Mouse (Mus musculus) bone marrow, adult 2 months (tissue): ENCODE results near the gene Grpel1.

Experiments
- CTCF ChIP-seq: fragments of 200-500 bp; IDR thresholded peaks from 2 replicates; pipeline ENCODE4 v1.5.1; 2011; ENCODE audit warnings: low read length, control low read depth; ENCODE audit not compliant: control insufficient read depth, insufficient read depth
- POLR2A ChIP-seq: fragments of 200-500 bp; IDR thresholded peaks from 2 replicates; pipeline ENCODE4 v1.6.1; 2011; ENCODE audit warnings: low read depth, mild to moderate bottlenecking, control low read depth, low read length, borderline replicate concordance; ENCODE audit not compliant: control insufficient read depth

- TF ChIP-seq CTCF (peak; percentile 95), POLR2A (no peak)
Observed at GRCm38 (mm10) chr5:36462810-36463209, 2.0 kb upstream of the Grpel1 start.
